In genomic region chr16:10366240-10367217, GRCm38 (mm10) we compare ENCODE assay signal across 8 mouse cellular contexts. TPM values are rescaled to one million over a fixed set of nuclear protein-coding genes. Genes with fewer than 3 reads are reported as not detected.
DNase-seq lines count a peak whose midpoint lies in the region; ATAC-seq and TF ChIP-seq lines count a peak whose summit lies in the region.

No protein-coding gene starts in this region.

- H3K4me2 ChIP-seq in kidney, embryonic 16.5 days (replicated peaks; ENCODE audit: low read depth, low read length), result no peak overlapping the region

- no peaks in the 10 kb centered on the region for H3K9me3 ChIP-seq in kidney, embryonic 16.5 days (ENCODE audit: low read length)

- no peak overlapping the region for H3K4me3 ChIP-seq in kidney, embryonic 16.5 days (ENCODE audit: low read length)
- H3K4me3 ChIP-seq in layer of hippocampus, adult 2 months, result no peak overlapping the region
- H3K4me3 ChIP-seq in thymus, adult 2 months (ENCODE audit: control insufficient read depth, insufficient read depth, low read length), result no peak overlapping the region

- H3K9ac ChIP-seq in kidney, embryonic 16.5 days (replicated peaks; ENCODE audit: low read length), result peak overlapping the region; percentile 11; the same call in 1 of the 2 replicates

- peak overlapping the region; percentile 73 for H3K27ac ChIP-seq in kidney, embryonic 16.5 days (ENCODE audit: low read length)
- peak overlapping the region; percentile 68 for H3K27ac ChIP-seq in layer of hippocampus, adult 2 months
- no peak overlapping the region for H3K27ac ChIP-seq in thymus, adult 2 months (ENCODE audit: control insufficient read depth, insufficient read depth, low read length)

- H3K36me3 ChIP-seq in kidney, embryonic 16.5 days (ENCODE audit: insufficient read depth, low read length), result no peaks in the 10 kb centered on the region
- no peaks in the 10 kb centered on the region for H3K36me3 ChIP-seq in thymus, adult 2 months (ENCODE audit: control insufficient read depth, insufficient read depth, low read length)

- ATAC-seq in kidney, embryonic 16.5 days (ENCODE audit: low FRiP score, low TSS enrichment), result peak; percentile 43
- ATAC-seq in activated CD4-positive, CD25-positive, alpha-beta regulatory T cell, adult 4 months, result no peak

- no peak for TF ChIP-seq POLR2A in thymus, adult 2 months (IDR thresholded peaks at IDR 0.05; ENCODE audit: control insufficient read depth, extremely low read depth, insufficient read depth, low read length, poor library complexity)

- H3K4me1 ChIP-seq in kidney, embryonic 16.5 days (ENCODE audit: insufficient read depth, low read length), result peaks cover 25% of the 10 kb centered on the region
- no peaks in the 10 kb centered on the region for H3K4me1 ChIP-seq in thymus, adult 2 months (replicated peaks; ENCODE audit: control insufficient read depth, insufficient read depth, low read length)

- TF ChIP-seq CTCF in layer of hippocampus, adult 2 months (conservative IDR thresholded peaks at IDR 0.05), result no peak
- TF ChIP-seq CTCF in thymus, adult 2 months (IDR thresholded peaks at IDR 0.05; ENCODE audit: borderline replicate concordance, control insufficient read depth, extremely low read depth, insufficient read depth, low read length, poor library complexity), result no peak

- no peak for DNase-seq in kidney, postnatal 14 days
- peak; percentile 70 for DNase-seq in ZHBTc4 (ENCODE audit: low read depth, low spot score)
- DNase-seq in fibroblast of lung, adult 2 months (ENCODE audit: low read depth), result peak; percentile 64
- DNase-seq in layer of hippocampus, adult 2 months (ENCODE audit: low spot score in 2 of 2), result peak; percentile 33 to 54
- DNase-seq in lung, postnatal 4 days, result peak; percentile 78 to 90
- no peak for DNase-seq in thymus, adult 2 months

- WGBS in kidney, embryonic 16.5 days, result 61% methylated on average over 14 of the region's 14 CpGs
- WGBS in thymus, adult 2 months, result 91% methylated on average over 14 of the region's 14 CpGs

- no peaks in the 10 kb centered on the region for H3K27me3 ChIP-seq in kidney, embryonic 16.5 days (ENCODE audit: insufficient read depth, low read length)
- no peaks in the 10 kb centered on the region for H3K27me3 ChIP-seq in thymus, adult 2 months (ENCODE audit: control insufficient read depth, insufficient read depth, low read length)

RNA-seq across cellular contexts. Expression of gene Tekt5, which starts 28.8 kb away (rescaled TPM):
- polyA plus RNA-seq in kidney, embryonic 16.5 days (2015; fragmentation: Nextera tagmentation; extraction: Ambion mirVana), result 0.70 and 0.87 TPM in 2 replicates
- total RNA-seq in layer of hippocampus, adult 2 months (2021), result 1 to 10 TPM; 6.1 to 7.4 TPM
- not detected for polyA plus RNA-seq in activated CD4-positive, CD25-positive, alpha-beta regulatory T cell, adult 4 months (2017; shearing (Covaris generic))
- 1.4 and 1.7 TPM in 2 replicates for polyA plus RNA-seq in thymus, adult 2 months (2012; rRNA removed)

RNA-seq across cellular contexts. Expression of gene Nubp1, which starts 45.2 kb away (rescaled TPM):
- 69.9 and 71.8 TPM in 2 replicates for polyA plus RNA-seq in kidney, embryonic 16.5 days (2015; fragmentation: Nextera tagmentation; extraction: Ambion mirVana)
- total RNA-seq in layer of hippocampus, adult 2 months (2021), result 10 to 100 TPM; 15.5 to 17.8 TPM
- polyA plus RNA-seq in activated CD4-positive, CD25-positive, alpha-beta regulatory T cell, adult 4 months (2017; shearing (Covaris generic)), result 10 to 100 TPM; 68.5 to 77.0 TPM
- polyA plus RNA-seq in thymus, adult 2 months (2012; rRNA removed), result 62.3 and 67.4 TPM in 2 replicates

RNA-seq across cellular contexts. Expression of gene Emp2, which starts 52.8 kb away (rescaled TPM):
- 24.6 and 28.7 TPM in 2 replicates for polyA plus RNA-seq in kidney, embryonic 16.5 days (2015; fragmentation: Nextera tagmentation; extraction: Ambion mirVana)
- total RNA-seq in layer of hippocampus, adult 2 months (2021), result 10 to 100 TPM; 14.4 to 16.4 TPM
- polyA plus RNA-seq in activated CD4-positive, CD25-positive, alpha-beta regulatory T cell, adult 4 months (2017; shearing (Covaris generic)), result under 1 TPM in 1 of 2 experiments, not detected in 1; 0.08 TPM
- polyA plus RNA-seq in thymus, adult 2 months (2012; rRNA removed), result 12.9 and 20.0 TPM in 2 replicates

Comparison
In these comparisons a context has a peak if more than half of its experiments do, and no peak if none do; other contexts are left out.
1. DNase-seq: peak in ZHBTc4 (single experiment), fibroblast of lung, adult 2 months (single experiment), layer of hippocampus, adult 2 months (2 of 2) and lung, postnatal 4 days (2 of 2); none in kidney, postnatal 14 days (single experiment) and thymus, adult 2 months (single experiment).
2. RNA of gene Emp2, which starts 52.8 kb away (polyA plus RNA-seq): 24.6 to 28.7 TPM in kidney, embryonic 16.5 days and 12.9 to 20.0 TPM in thymus, adult 2 months; 0.08 TPM in activated CD4-positive, CD25-positive, alpha-beta regulatory T cell, adult 4 months; every median in the first group is over 10 times any median in the second.